Mouse (Mus musculus): ENCODE measurements around the gene Clec14a. TPM values are rescaled to one million over a fixed set of nuclear protein-coding genes. Genes with fewer than 3 reads are reported as not detected.
"Not testable (repeated sequence)": the region's sequence is repeated elsewhere in the genome, so short reads cannot be mapped to it uniquely, and the experiment has no call there.

Clec14a gene
- 1 to 10 TPM; 3.3 to 4.1 TPM for total RNA-seq (2021)
- long read RNA-seq, full-length matches to known transcripts = 2 of 3 reads
- long read RNA-seq, partial matches to known transcripts = 0 of 3 reads
- long read RNA-seq, other reads (novel, unspliced or antisense) = 1 of 3 reads

GRCm38 (mm10) chr12:58268563-58269501 is at the start of gene Clec14a:
Clec14a (minus strand) TSS chr12:58269290.
- DNase-seq (ENCODE audit: low spot score in 2 of 2) = peak; percentile 24 to 34

- DNase-seq (ENCODE audit: low spot score in 2 of 2) = no peak
Measured at GRCm38 (mm10) chr12:58307835-58308234, 38.7 kb upstream of the Clec14a start.

GRCm38 (mm10) chr12:58306402-58306801 is 37.3 kb upstream of the Clec14a start:
- DNase-seq (ENCODE audit: low spot score in 2 of 2) = not testable (repeated sequence)

- no peak for DNase-seq (ENCODE audit: low spot score in 2 of 2)
Measured at GRCm38 (mm10) chr12:58305567-58305966, 36.5 kb upstream of the Clec14a start.

GRCm38 (mm10) chr12:58296980-58297379 is 27.9 kb upstream of the Clec14a start:
- no peak for DNase-seq (ENCODE audit: low spot score in 2 of 2)

- no peak for DNase-seq (ENCODE audit: low spot score in 2 of 2)
Measured at GRCm38 (mm10) chr12:58285912-58286311, 16.8 kb upstream of the Clec14a start.

GRCm38 (mm10) chr12:58270520-58270919 is 1.4 kb upstream of the Clec14a start:
- DNase-seq (ENCODE audit: low spot score in 2 of 2) = no peak

GRCm38 (mm10) chr12:58269505-58269904 is 415 bp upstream of the Clec14a start:
- DNase-seq (ENCODE audit: low spot score in 2 of 2) = no peak

- DNase-seq (ENCODE audit: low spot score in 2 of 2) = peak in 1 of 2 experiments; percentile 24
Measured at GRCm38 (mm10) chr12:58268186-58268562, 916 bp downstream of the Clec14a start.

GRCm38 (mm10) chr12:58267779-58268178 is 1.3 kb downstream of the Clec14a start:
- DNase-seq (ENCODE audit: low spot score in 2 of 2) = no peak

GRCm38 (mm10) chr12:58251901-58252300 is 17.2 kb downstream of the Clec14a start:
- no peak for DNase-seq (ENCODE audit: low spot score in 2 of 2)

GRCm38 (mm10) chr12:58232489-58232888 is 36.6 kb downstream of the Clec14a start:
- no peak for DNase-seq (ENCODE audit: low spot score in 2 of 2)

- DNase-seq (ENCODE audit: low spot score in 2 of 2) = no peak
Measured at GRCm38 (mm10) chr12:58225644-58226043, 43.4 kb downstream of the Clec14a start.

- DNase-seq (ENCODE audit: low spot score in 2 of 2) = no peak
Measured at GRCm38 (mm10) chr12:58219078-58219477, 50.0 kb downstream of the Clec14a start.

GRCm38 (mm10) chr12:58216218-58216617 is 52.9 kb downstream of the Clec14a start:
- no peak for DNase-seq (ENCODE audit: low spot score in 2 of 2)

Other genes starting within 250 kb of the Clec14a start
- gene Sstr1, start 57.5 kb downstream of the Clec14a start, total RNA-seq (2021) = 10 to 100 TPM; 45.5 to 48.6 TPM

Data from layer of hippocampus, postnatal 10 days (tissue).